Mouse (Mus musculus) embryonic fibroblast, embryonic 13.5 days (primary cell): ENCODE measurements around the gene Cdh10.

ENCODE experiments used
- CTCF ChIP-seq: IDR thresholded peaks from 2 replicates; pipeline ENCODE4 v1.5.1; 2011; ENCODE audit warnings: mild to moderate bottlenecking, control low read depth, low read length, moderate library complexity, borderline replicate concordance; ENCODE audit not compliant: insufficient read depth
- POLR2A ChIP-seq: IDR thresholded peaks from 2 replicates; pipeline ENCODE4 v1.6.1; 2011; ENCODE audit warnings: low read depth, mild to moderate bottlenecking, control low read depth, low read length, moderate library complexity

GRCm38 (mm10) chr15:18850497-18850896 is 31.8 kb downstream of the Cdh10 start:
- TF ChIP-seq CTCF (no peak), POLR2A (no peak)
